Mouse (Mus musculus): Measurements from ENCODE around the gene Zcwpw1. TPM values are rescaled to one million over a fixed set of nuclear protein-coding genes. Genes with fewer than 3 reads are reported as not detected.
A peak's percentile ranks its signal among the peaks of the same experiment; 100 is the strongest.

Gene Zcwpw1
- polyA plus RNA-seq (2016; fragmentation: Nextera tagmentation; extraction: Ambion mirVana): 14.6 and 15.2 TPM in 2 replicates

- peak; percentile 69 for ATAC-seq (ENCODE audit: low FRiP score)
- H3K4me2 ChIP-seq: peak within 1 kb of the TSS; percentile 92
- H3K4me3 ChIP-seq (replicated peaks): peak within 1 kb of the TSS; percentile 95
- H3K4me1 ChIP-seq: peaks cover 37% of the 10 kb centered on the region
- H3K9me3 ChIP-seq: no peaks in the 10 kb centered on the region
- H3K27me3 ChIP-seq: peaks cover 7% of the 10 kb centered on the region; the same call in 1 of the 2 replicates
- H3K36me3 ChIP-seq (replicated peaks): peaks cover 26% of the 10 kb centered on the region
- under 1% methylated on average over 48 of the region's 48 CpGs for WGBS
- peak within 1 kb of the TSS; percentile 98 for H3K27ac ChIP-seq
- H3K9ac ChIP-seq: peak within 1 kb of the TSS; percentile 98
Observed at GRCm38 (mm10) chr5:137787151-137787928, at the start of gene Zcwpw1, which contains the start of gene Mepce. TSS of gene Zcwpw1 (plus strand) at chr5:137787798. TSS of gene Mepce (minus strand) at chr5:137787655.

- Histone ChIP-seq H3K4me2 (peak overlapping the region; percentile 93), H3K27ac (peak overlapping the region; percentile 88), H3K9me3 (no peaks in the 10 kb centered on the region), H3K4me3 (replicated peaks) (peak overlapping the region; percentile 74), H3K36me3 (replicated peaks) (peaks cover 33% of the 10 kb centered on the region), H3K4me1 (peaks cover 65% of the 10 kb centered on the region), H3K27me3 (no peaks in the 10 kb centered on the region), H3K9ac (peak overlapping the region; percentile 88)
- WGBS: 22% methylated on average over 5 of the region's 5 CpGs
- no peak for ATAC-seq (ENCODE audit: low FRiP score)
Observed at GRCm38 (mm10) chr5:137738516-137738915, 49.1 kb upstream of the Zcwpw1 start.

- ATAC-seq (ENCODE audit: low FRiP score): no peak
- peaks cover 31% of the 10 kb centered on the region for H3K36me3 ChIP-seq (replicated peaks)
- no peaks in the 10 kb centered on the region for H3K27me3 ChIP-seq
- 28% methylated on average over 9 of the region's 9 CpGs for WGBS
- peak overlapping the region; percentile 93 for H3K4me2 ChIP-seq
- no peaks in the 10 kb centered on the region for H3K9me3 ChIP-seq
- peaks cover 57% of the 10 kb centered on the region for H3K4me1 ChIP-seq
- peak overlapping the region; percentile 88 for H3K9ac ChIP-seq
- H3K4me3 ChIP-seq (replicated peaks): peak overlapping the region; percentile 74
- H3K27ac ChIP-seq: peak overlapping the region; percentile 88
Observed at GRCm38 (mm10) chr5:137739471-137739870, 48.1 kb upstream of the Zcwpw1 start.

GRCm38 (mm10) chr5:137740506-137740905, 47.1 kb upstream of the Zcwpw1 start:
- H3K9ac ChIP-seq: peak overlapping the region; percentile 88
- H3K9me3 ChIP-seq: no peaks in the 10 kb centered on the region
- ATAC-seq (ENCODE audit: low FRiP score): 0 out of 2 replicates have a peak, but pooled peaks have one; percentile 3
- H3K4me1 ChIP-seq: peaks cover 50% of the 10 kb centered on the region
- H3K4me2 ChIP-seq: peak overlapping the region; percentile 93
- 5% methylated on average over 11 of the region's 11 CpGs for WGBS
- H3K4me3 ChIP-seq (replicated peaks): peak overlapping the region; percentile 74
- no peaks in the 10 kb centered on the region for H3K27me3 ChIP-seq
- H3K27ac ChIP-seq: peak overlapping the region; percentile 88
- H3K36me3 ChIP-seq (replicated peaks): peaks cover 23% of the 10 kb centered on the region

GRCm38 (mm10) chr5:137741023-137741931, 46.3 kb upstream of the Zcwpw1 start, which contains the start of gene Nyap1:
TSS of gene Nyap1 (minus strand) at chr5:137741607.
- H3K4me2 ChIP-seq: peak within 1 kb of the TSS; percentile 93
- peak within 1 kb of the TSS; percentile 88 for H3K27ac ChIP-seq
- H3K9me3 ChIP-seq: no peaks in the 10 kb centered on the region
- ATAC-seq (ENCODE audit: low FRiP score): peak; percentile 83
- H3K4me3 ChIP-seq (replicated peaks): peak within 1 kb of the TSS; percentile 74
- no peaks in the 10 kb centered on the region for H3K27me3 ChIP-seq
- H3K9ac ChIP-seq: peak within 1 kb of the TSS; percentile 88
- H3K36me3 ChIP-seq (replicated peaks): peaks cover 15% of the 10 kb centered on the region
- 1% methylated on average over 67 of the region's 71 CpGs for WGBS
- peaks cover 46% of the 10 kb centered on the region for H3K4me1 ChIP-seq

GRCm38 (mm10) chr5:137742048-137742447, 45.5 kb upstream of the Zcwpw1 start:
- Histone ChIP-seq H3K4me2 (peak overlapping the region; percentile 93), H3K36me3 (replicated peaks) (peaks cover 9% of the 10 kb centered on the region), H3K4me1 (peaks cover 49% of the 10 kb centered on the region), H3K9ac (no peak overlapping the region), H3K27me3 (no peaks in the 10 kb centered on the region), H3K9me3 (no peaks in the 10 kb centered on the region), H3K4me3 (replicated peaks) (peak overlapping the region; percentile 74), H3K27ac (no peak overlapping the region)
- 81% methylated on average over 10 of the region's 10 CpGs for WGBS
- no peak for ATAC-seq (ENCODE audit: low FRiP score)

- Histone ChIP-seq H3K9me3 (no peaks in the 10 kb centered on the region), H3K36me3 (replicated peaks) (peaks cover 5% of the 10 kb centered on the region), H3K9ac (no peak overlapping the region), H3K4me1 (peaks cover 53% of the 10 kb centered on the region), H3K27me3 (no peaks in the 10 kb centered on the region), H3K4me2 (no peak overlapping the region), H3K27ac (no peak overlapping the region), H3K4me3 (replicated peaks) (no peak overlapping the region)
- 87% methylated on average over 6 of the region's 6 CpGs for WGBS
- ATAC-seq (ENCODE audit: low FRiP score): no peak
Observed at GRCm38 (mm10) chr5:137742836-137743235, 44.8 kb upstream of the Zcwpw1 start.

GRCm38 (mm10) chr5:137744197-137744596, 43.4 kb upstream of the Zcwpw1 start:
- H3K27me3 ChIP-seq: no peaks in the 10 kb centered on the region
- no peaks in the 10 kb centered on the region for H3K9me3 ChIP-seq
- no peak overlapping the region for H3K4me2 ChIP-seq
- H3K27ac ChIP-seq: no peak overlapping the region
- peaks cover under 1% of the 10 kb centered on the region; the same call in 1 of the 2 replicates for H3K36me3 ChIP-seq (replicated peaks)
- H3K4me3 ChIP-seq (replicated peaks): no peak overlapping the region
- WGBS: 88% methylated on average over 7 of the region's 7 CpGs
- H3K4me1 ChIP-seq: peaks cover 53% of the 10 kb centered on the region
- no peak overlapping the region for H3K9ac ChIP-seq
- no peak for ATAC-seq (ENCODE audit: low FRiP score)

GRCm38 (mm10) chr5:137745214-137746171, 42.1 kb upstream of the Zcwpw1 start, which contains the start of gene Tsc22d4:
TSS of gene Tsc22d4 (plus strand) at chr5:137745730.
- 3% methylated on average over 28 of the region's 28 CpGs for WGBS
- Histone ChIP-seq H3K27me3 (no peaks in the 10 kb centered on the region), H3K4me3 (replicated peaks) (peak within 1 kb of the TSS; percentile 48), H3K9me3 (no peaks in the 10 kb centered on the region), H3K36me3 (replicated peaks) (peaks cover 6% of the 10 kb centered on the region; the same call in 1 of the 2 replicates), H3K27ac (peak within 1 kb of the TSS; percentile 94), H3K4me2 (peak within 1 kb of the TSS; percentile 100), H3K9ac (peak within 1 kb of the TSS; percentile 92), H3K4me1 (peaks cover 45% of the 10 kb centered on the region)
- ATAC-seq (ENCODE audit: low FRiP score): peak; percentile 85

GRCm38 (mm10) chr5:137746282-137746850, 41.2 kb upstream of the Zcwpw1 start:
- Histone ChIP-seq H3K4me2 (peak overlapping the region; percentile 100), H3K4me3 (replicated peaks) (peak overlapping the region; percentile 48), H3K27ac (peak overlapping the region; percentile 94), H3K4me1 (peaks cover 43% of the 10 kb centered on the region), H3K9ac (peak overlapping the region; percentile 92), H3K27me3 (no peaks in the 10 kb centered on the region), H3K36me3 (replicated peaks) (peaks cover 12% of the 10 kb centered on the region), H3K9me3 (no peaks in the 10 kb centered on the region)
- WGBS: 0% methylated on average over 20 of the region's 20 CpGs
- ATAC-seq (ENCODE audit: low FRiP score): peak; percentile 34

GRCm38 (mm10) chr5:137746851-137747325, 40.7 kb upstream of the Zcwpw1 start:
- Histone ChIP-seq H3K9ac (peak overlapping the region; percentile 92), H3K4me3 (replicated peaks) (peak overlapping the region; percentile 48), H3K4me2 (peak overlapping the region; percentile 100), H3K27me3 (no peaks in the 10 kb centered on the region), H3K9me3 (no peaks in the 10 kb centered on the region), H3K36me3 (replicated peaks) (peaks cover 18% of the 10 kb centered on the region), H3K4me1 (peaks cover 37% of the 10 kb centered on the region), H3K27ac (peak overlapping the region; percentile 94)
- under 1% methylated on average over 16 of the region's 16 CpGs for WGBS
- no peak for ATAC-seq (ENCODE audit: low FRiP score)
